ENCODE assay signal across 15 mouse cellular contexts in genomic region chr17:29456926-29457325, GRCm38 (mm10). TPM values are rescaled to one million over a fixed set of nuclear protein-coding genes. Genes with fewer than 3 reads are reported as not detected.
DNase-seq lines count a peak whose midpoint lies in the region; ATAC-seq lines count a peak whose summit lies in the region.
"Had no signal": no experiment of that assay in that cellular context is flagged by ENCODE, and none has a peak within 500 bp of the region (broad histone marks: within the 10 kb centered on the region; RNA-seq: fewer than 3 reads in every experiment).

No protein-coding gene starts in this region.

- no peak for ATAC-seq in heart, embryonic 13.5 days (ENCODE audit: extremely low read depth, insufficient number of reproducible peaks, low FRiP score, low TSS enrichment)
- ATAC-seq in limb, embryonic 11.5 days (ENCODE audit: insufficient number of reproducible peaks, low FRiP score, low TSS enrichment, low read depth), result no peak
- ATAC-seq: CD4-positive, CD25-positive, alpha-beta regulatory T cell, adult 4 months had no signal

- H3K27ac ChIP-seq in heart, embryonic 13.5 days (replicated peaks), result peak overlapping the region; percentile 97
- H3K27ac ChIP-seq in embryonic facial prominence, embryonic 10.5 days (replicated peaks), result peak overlapping the region; percentile 84
- 0 out of 2 replicates have a peak overlapping the region, but pooled peaks have one; percentile 8 for H3K27ac ChIP-seq in limb, embryonic 11.5 days (replicated peaks; ENCODE audit: low read depth, low read length)
- H3K27ac ChIP-seq: midbrain, embryonic 12.5 days had no signal

- H3K4me2 ChIP-seq in heart, embryonic 13.5 days, result no peak overlapping the region
- no peak overlapping the region for H3K4me2 ChIP-seq in limb, embryonic 11.5 days (ENCODE audit: low read depth, severe bottlenecking)
- H3K4me2 ChIP-seq: kidney, embryonic 15.5 days; limb, embryonic 15.5 days; midbrain, embryonic 12.5 days had no signal

- peaks cover 62% of the 10 kb centered on the region for H3K4me1 ChIP-seq in heart, embryonic 13.5 days
- peaks cover 61% of the 10 kb centered on the region for H3K4me1 ChIP-seq in embryonic facial prominence, embryonic 10.5 days
- peaks cover 34% of the 10 kb centered on the region for H3K4me1 ChIP-seq in limb, embryonic 11.5 days (ENCODE audit: control insufficient read depth, insufficient read depth, low read length)

- H3K36me3 ChIP-seq in heart, embryonic 13.5 days, result no peaks in the 10 kb centered on the region
- H3K36me3 ChIP-seq in embryonic facial prominence, embryonic 10.5 days (replicated peaks), result no peaks in the 10 kb centered on the region
- H3K36me3 ChIP-seq in limb, embryonic 11.5 days (ENCODE audit: control insufficient read depth, insufficient read depth, low read length), result no peaks in the 10 kb centered on the region
- H3K36me3 ChIP-seq: kidney, embryonic 15.5 days; limb, embryonic 15.5 days; midbrain, embryonic 12.5 days had no signal

- DNase-seq in heart, postnatal 4 days, result no peak
- DNase-seq in 416B (ENCODE audit: low read depth) (peak; percentile 29), adipocyte (ENCODE audit: low spot score) (no peak)
- DNase-seq in embryonic facial prominence, embryonic 10.5 days (ENCODE audit: low spot score), result no peak
- no peak for DNase-seq in limb, embryonic 11.5 days (ENCODE audit: low spot score)
- DNase-seq in cerebellum, adult 9-10 months, result no peak
- DNase-seq: embryo, embryonic 11 days; lung, adult 2 months; lung, postnatal 4 days had no signal

- no peak overlapping the region for H3K4me3 ChIP-seq in heart, embryonic 13.5 days
- H3K4me3 ChIP-seq in embryonic facial prominence, embryonic 10.5 days, result no peak overlapping the region
- H3K4me3 ChIP-seq in limb, embryonic 11.5 days (ENCODE audit: low read depth, low read length), result no peak overlapping the region
- H3K4me3 ChIP-seq: kidney, embryonic 15.5 days; limb, embryonic 15.5 days; midbrain, embryonic 12.5 days; myocyte had no signal

- H3K9ac ChIP-seq in heart, embryonic 13.5 days, result peak overlapping the region; percentile 80
- H3K9ac ChIP-seq in limb, embryonic 11.5 days (ENCODE audit: low read length), result no peak overlapping the region; the same call in 1 of the 2 replicates
- H3K9ac ChIP-seq: kidney, embryonic 15.5 days; limb, embryonic 15.5 days; midbrain, embryonic 12.5 days had no signal

- no peaks in the 10 kb centered on the region for H3K9me3 ChIP-seq in heart, embryonic 13.5 days
- H3K9me3 ChIP-seq in embryonic facial prominence, embryonic 10.5 days, result peaks cover 6% of the 10 kb centered on the region; the same call in 1 of the 2 replicates
- no peaks in the 10 kb centered on the region for H3K9me3 ChIP-seq in limb, embryonic 11.5 days (ENCODE audit: control insufficient read depth, low read length)
- H3K9me3 ChIP-seq: kidney, embryonic 15.5 days; limb, embryonic 15.5 days; midbrain, embryonic 12.5 days had no signal

- WGBS in heart, embryonic 13.5 days, result 69% methylated on average over 2 of the region's 2 CpGs
- WGBS in embryonic facial prominence, embryonic 10.5 days, result 62% methylated on average over 2 of the region's 2 CpGs
- WGBS in limb, embryonic 11.5 days, result 63% methylated on average over 2 of the region's 2 CpGs

- no peaks in the 10 kb centered on the region for H3K27me3 ChIP-seq in heart, embryonic 13.5 days (replicated peaks)
- H3K27me3 ChIP-seq in embryonic facial prominence, embryonic 10.5 days (replicated peaks; ENCODE audit: low read depth, poor library complexity, severe bottlenecking), result no peaks in the 10 kb centered on the region
- no peaks in the 10 kb centered on the region for H3K27me3 ChIP-seq in limb, embryonic 11.5 days (ENCODE audit: control insufficient read depth, insufficient read depth, low read length)
- H3K27me3 ChIP-seq: kidney, embryonic 15.5 days; limb, embryonic 15.5 days had no signal

RNA-seq across cellular contexts. Expression of gene Pim1, which starts 33.6 kb away (rescaled TPM):
- 19.3 and 20.0 TPM in 2 replicates for polyA plus RNA-seq in heart, embryonic 13.5 days (2015; fragmentation: Nextera tagmentation; extraction: Ambion mirVana)
- 10 to 100 TPM; 74.0 to 77.0 TPM for total RNA-seq in heart, postnatal 4 days (2021)
- 31.6 and 33.2 TPM in 2 replicates for polyA plus RNA-seq in embryonic facial prominence, embryonic 10.5 days (2016; fragmentation: Nextera tagmentation; extraction: Ambion mirVana)
- polyA plus RNA-seq in limb, embryonic 11.5 days (2014; fragmentation: Nextera tagmentation; extraction: Ambion mirVana), result 19.1 and 21.5 TPM in 2 replicates

Comparison
In these comparisons a context has a peak if more than half of its experiments do, and no peak if none do; other contexts are left out.
1. H3K27ac ChIP-seq: peak in every context shown above with its lines; median percentile 97 in heart, embryonic 13.5 days; 84 in embryonic facial prominence, embryonic 10.5 days; 8 in limb, embryonic 11.5 days.